Mouse (Mus musculus): Measurements from ENCODE around the gene Bco2.

The Bco2 gene

GRCm38 (mm10) chr9:50554241-50555093, 514 bp downstream of the Bco2 start, which contains the start of gene Il18:
TSS of gene Il18 (plus strand) at chr9:50554827.
- DNase-seq, result peak; percentile 26

DNA sequence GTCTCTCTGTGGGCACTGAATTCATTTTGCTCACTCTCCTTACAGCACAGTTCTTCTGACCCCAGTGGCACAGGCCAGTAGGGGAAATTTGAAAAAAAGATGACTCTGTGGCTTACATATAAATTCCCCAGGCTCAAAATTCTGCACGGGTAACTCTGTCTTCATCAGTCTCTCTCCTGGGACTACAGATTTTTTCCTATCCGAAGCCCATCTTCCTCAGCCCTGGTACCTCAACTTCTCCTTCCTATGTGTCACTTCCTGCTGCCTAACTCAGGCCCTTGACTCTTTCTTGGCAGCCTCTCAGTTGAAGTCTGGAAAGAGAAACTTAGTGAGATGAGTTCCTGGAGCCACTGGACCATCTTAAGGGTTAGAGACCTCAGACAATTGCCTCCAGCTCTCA, 1.4 kb downstream of the Bco2 start:
- no peak for DNase-seq

- no peak for DNase-seq
Observed at GRCm38 (mm10) chr9:50552206-50552605, 2.8 kb downstream of the Bco2 start.

- DNase-seq, result no peak
Observed at GRCm38 (mm10) chr9:50548936-50549335, 6.0 kb downstream of the Bco2 start.

- DNase-seq, result no peak
Observed at GRCm38 (mm10) chr9:50547859-50548478, 7.0 kb downstream of the Bco2 start.

DNA sequence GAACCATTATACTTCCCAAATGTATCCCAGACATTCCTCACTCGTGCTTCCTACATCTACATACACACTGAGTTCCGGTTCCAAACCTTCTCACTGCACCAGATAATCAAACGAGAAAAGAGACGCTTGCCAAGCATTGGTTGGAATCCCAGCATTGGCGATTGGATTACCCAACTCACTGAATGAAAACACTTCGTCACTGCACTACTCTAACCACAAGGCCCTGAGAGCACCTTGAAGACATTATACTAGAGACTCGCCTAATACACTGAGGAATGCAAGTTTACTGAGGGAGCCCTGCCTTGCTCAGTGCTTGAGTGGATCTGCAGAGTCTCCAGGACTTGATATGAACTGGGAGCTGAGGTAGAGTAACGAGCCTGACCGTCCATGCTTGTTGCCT, 12.6 kb downstream of the Bco2 start:
- DNase-seq, result no peak

DNA sequence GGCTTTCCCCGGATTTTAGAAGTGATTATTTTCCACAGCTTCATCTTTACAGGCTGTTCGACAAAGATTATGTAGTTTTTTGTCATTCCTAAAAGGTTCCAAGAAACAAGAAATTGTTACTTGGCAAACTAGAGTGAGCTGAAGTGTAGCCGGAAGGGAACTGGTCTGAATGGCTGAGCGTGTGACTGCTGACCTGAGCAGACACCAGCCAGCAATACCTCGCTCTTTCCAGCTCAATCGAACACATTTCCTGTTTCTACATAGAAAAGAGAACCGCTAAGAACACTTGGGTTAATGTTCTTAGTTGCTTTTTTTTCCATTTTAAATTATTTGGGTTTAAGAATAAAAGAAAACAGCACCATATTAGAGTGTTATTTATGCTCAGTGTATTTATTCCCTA, 14.8 kb downstream of the Bco2 start:
- DNase-seq, result no peak

DNA sequence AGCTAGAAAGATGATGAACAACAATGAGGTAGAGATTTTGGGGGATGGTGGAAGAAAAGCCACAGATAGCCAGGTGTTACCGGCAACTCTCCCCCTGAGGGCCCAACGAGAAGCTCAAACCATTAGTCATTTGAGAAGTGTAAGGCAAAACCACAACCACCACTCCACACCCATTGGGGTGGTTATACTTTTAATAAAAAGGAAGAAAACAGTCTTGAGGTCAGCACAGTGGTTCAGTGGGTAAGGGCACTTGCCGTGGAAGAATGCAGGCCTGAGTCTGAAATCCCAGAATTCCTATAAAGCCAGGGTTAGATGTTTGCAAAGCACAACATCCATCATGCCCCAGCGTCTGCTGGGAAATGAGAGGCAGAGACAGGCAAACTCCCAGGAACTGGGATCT, 17.7 kb downstream of the Bco2 start:
- no peak for DNase-seq

GRCm38 (mm10) chr9:50536603-50537135, 18.3 kb downstream of the Bco2 start:
- DNase-seq, result no peak

DNA sequence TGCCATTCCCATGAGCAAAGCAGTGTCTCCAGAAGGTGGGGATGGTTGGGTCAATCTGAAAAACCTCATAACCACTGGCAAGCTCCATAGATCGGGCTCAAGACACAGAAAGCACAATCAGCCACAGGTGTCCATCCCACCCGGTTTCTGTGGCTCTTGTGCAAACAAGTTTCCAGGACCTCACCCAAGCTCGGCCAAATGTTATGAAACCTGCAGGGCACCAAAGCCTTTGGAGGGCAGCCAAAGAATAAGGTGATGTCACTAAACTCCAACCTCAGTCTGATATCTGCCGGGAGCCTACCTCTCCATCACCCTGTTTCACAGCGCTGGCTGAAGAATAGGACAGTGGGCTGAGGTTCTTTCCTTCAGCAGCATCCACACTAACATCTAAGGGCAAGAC, 19.1 kb downstream of the Bco2 start:
- peak; percentile 20 for DNase-seq

- DNase-seq, result no peak
Observed at GRCm38 (mm10) chr9:50533791-50534190, 21.2 kb downstream of the Bco2 start.

DNA sequence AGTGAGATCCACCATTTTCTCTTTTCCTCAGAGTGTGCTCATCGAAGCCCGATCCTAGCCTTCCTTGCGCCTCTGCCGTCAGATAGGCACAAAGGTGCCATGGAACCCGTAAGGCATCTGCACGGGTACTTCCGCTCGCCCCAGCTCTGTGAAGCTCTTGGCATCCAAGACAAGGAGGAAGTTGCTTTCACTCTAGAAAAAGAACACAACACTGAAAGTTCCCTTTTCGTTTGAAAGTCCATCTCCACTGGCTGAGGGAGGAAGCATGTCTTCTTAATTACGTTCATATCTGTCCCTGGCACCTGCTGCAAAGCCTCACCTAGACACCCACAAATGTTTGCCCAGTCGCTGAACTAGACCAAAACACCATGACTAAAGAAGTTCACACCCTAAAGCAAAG, 21.7 kb downstream of the Bco2 start:
- no peak for DNase-seq

GRCm38 (mm10) chr9:50530890-50531289, 24.1 kb downstream of the Bco2 start:
- peak; percentile 41 for DNase-seq

DNA sequence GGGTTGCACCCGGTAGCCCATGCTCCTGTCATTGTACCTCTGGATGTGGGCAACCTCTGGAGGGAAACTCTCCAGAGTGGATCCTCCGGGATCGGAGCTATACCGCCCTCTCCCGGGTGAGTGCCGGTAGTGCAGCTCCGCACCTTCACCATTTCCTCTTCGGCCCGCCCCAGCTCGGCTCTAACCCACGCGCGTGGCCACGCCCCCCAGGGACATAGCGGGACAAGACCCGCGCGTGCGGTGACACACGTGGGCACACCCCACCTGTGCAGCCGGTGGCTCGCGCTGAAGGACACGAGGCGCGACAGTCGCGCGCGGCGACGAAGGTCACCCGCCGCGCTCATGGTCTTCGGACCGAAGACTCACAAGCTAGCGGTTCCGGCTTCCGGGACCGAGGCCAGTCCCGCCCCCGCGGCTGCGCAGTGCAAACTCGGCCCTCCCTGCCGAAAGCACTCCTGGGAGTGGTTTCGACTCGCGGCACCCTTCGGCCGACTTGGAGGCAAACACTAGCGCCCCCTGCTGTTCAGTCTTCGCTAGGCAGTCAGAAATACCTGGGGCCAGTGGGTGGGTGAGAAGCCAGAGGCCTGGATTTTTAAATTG, 26.6 kb downstream of the Bco2 start, which contains the start of gene Pts:
Gene Pts (minus strand): TSS at position 432 of the 600 bp plus-strand sequence.
- DNase-seq, result peak; percentile 99

DNA sequence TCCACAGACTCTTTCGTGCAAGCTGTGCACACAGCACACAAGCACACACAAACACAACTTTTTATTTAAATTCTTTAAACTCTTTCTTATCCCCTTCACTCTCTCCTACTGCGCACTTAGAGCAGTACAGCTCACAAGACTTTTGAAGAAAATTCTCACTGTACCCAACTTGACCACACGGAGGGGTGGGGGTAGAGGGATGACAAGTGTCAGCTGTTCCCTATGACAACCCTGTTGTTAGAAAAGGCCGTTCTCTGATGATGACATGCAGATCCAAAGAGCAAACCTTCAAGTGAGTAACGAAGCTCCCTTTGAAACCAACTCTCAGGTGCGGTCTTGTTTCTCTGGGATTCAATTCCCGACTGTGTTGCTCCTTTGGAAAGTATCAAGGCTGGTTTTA, 27.1 kb downstream of the Bco2 start:
- DNase-seq, result peak; percentile 40

- no peak for DNase-seq
Observed at GRCm38 (mm10) chr9:50525585-50525984, 29.4 kb downstream of the Bco2 start.

DNA sequence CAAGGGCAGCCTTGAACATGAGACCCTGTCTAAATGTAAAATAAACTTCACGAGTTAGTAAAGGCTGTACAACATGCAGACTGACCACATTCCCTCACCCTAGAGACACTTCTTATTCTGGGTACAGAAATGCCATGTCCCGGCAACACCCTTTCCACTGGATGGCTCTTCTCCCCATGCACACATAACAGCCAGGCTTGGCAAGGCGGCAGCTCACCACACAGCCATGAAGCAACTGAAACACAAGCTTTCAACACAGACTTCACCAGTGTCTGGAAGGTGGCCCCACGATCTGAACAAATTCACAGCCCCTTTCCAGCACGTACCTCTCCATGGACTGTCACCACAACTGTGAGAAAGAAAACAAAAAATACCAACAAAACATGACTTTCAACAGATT, 30.0 kb downstream of the Bco2 start:
- DNase-seq, result no peak

GRCm38 (mm10) chr9:50522574-50522973, 32.4 kb downstream of the Bco2 start:
- DNase-seq, result no peak

- DNase-seq, result no peak
Observed at GRCm38 (mm10) chr9:50521562-50521961, 33.4 kb downstream of the Bco2 start.

GRCm38 (mm10) chr9:50520748-50521147, 34.2 kb downstream of the Bco2 start:
- DNase-seq, result no peak

- DNase-seq, result peak; percentile 18
Observed at GRCm38 (mm10) chr9:50518781-50519180, 36.2 kb downstream of the Bco2 start.

- no peak for DNase-seq
Observed at GRCm38 (mm10) chr9:50515462-50515861, 39.5 kb downstream of the Bco2 start.

DNA sequence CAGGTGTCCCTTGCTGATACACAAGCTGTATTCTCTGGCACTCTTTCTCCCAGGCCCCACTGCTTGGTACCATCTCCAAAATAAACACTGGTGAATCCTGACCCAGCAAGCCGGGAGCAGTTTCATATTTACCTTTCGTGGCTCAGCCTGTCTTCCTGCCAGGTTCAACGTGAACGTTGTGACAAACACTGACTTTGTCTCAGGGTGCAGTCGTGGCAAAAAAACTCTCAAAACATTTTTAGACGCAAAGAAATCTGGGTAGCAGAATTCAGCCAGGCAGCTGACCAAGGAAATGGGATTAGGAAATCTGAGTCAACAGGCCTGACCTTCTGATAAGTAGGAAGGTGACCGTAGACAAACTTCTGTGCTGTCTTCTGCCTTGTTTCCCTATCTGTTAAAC, 47.4 kb downstream of the Bco2 start:
- DNase-seq, result no peak

DNA sequence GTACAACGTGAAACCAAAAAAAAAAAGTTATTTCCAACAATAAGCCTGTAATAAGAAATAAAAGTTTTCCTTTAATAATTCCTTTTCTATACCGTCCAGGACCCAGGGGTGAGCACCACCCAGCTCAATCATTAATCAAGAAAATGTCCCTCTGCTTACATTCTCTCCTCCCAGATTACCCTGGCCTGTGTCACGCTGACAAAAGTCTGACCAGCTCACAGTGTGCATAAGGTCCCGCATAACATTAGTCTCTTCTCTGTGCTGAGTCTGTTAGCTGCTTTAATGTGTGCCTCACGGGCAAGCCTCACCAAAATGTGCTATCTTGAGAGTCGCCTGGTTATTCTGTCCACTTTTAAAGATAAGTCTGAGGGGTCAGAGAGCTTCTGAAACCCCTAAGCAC, 49.6 kb downstream of the Bco2 start:
- DNase-seq, result no peak
